Mouse (Mus musculus) urinary bladder, adult 18-20 months (tissue): ENCODE results near the gene Zfp72.
A peak's percentile ranks its signal among the peaks of the same experiment; 100 is the strongest.

Experiments used
- DNase-seq, 2 experiments: peaks; one replicate each; pipeline ENCODE4 v3.0.0; 2022; ENCODE audit warnings: low spot score in 2 of 2, mixed read lengths in 2 of 2

The Zfp72 gene

GRCm38 (mm10) chr13:74390371-74390990 is at the start of gene Zfp72:
Zfp72 (minus strand) TSS chr13:74390836.
- DNase-seq, result peak; percentile 37 to 53

DNA sequence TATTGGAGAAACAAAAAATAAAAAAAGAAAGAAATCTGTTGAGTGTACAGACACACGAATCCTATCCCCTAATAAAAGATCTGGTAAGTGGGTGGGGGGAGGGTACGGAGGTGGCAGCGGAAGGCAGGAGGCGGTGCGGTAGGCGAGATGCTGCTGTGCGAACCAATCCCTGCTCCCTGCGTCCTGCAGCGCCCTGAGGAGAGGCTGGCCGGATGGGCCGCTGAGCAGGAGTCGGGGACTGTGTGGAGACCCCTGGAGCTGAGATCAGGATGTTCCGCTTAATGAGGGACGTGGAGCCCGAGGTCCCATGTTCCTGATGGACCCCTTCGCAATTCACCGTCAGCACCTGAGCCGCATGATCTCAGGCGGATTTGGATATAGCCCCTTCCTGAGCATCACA is 49.3 kb upstream of the Zfp72 start:
- no peak for DNase-seq

- no peak for DNase-seq
Measured at GRCm38 (mm10) chr13:74399298-74399839, 8.7 kb upstream of the Zfp72 start, which contains the start of gene Ftl1-ps1. Ftl1-ps1 (plus strand) TSS chr13:74399694.

GRCm38 (mm10) chr13:74391156-74391555 is 520 bp upstream of the Zfp72 start:
- DNase-seq, result no peak

DNA sequence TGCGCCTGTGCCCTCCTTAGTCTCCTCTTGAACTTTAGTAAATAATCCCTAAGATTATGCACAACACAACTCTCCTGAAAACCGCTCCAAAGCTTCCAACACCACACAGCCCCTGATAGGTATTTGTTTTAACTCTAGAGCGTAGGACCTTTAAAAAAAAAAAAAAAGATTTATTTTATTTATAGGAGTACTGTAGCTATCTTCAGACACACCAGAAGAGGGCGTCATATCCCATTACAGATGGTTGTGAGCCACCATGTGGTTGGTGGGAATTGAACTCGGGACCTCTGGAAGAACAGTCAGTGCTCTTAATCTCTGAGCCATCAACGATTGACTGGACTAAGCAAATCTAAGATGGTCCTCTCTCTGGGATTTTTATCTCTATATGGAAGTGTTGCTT is 906 bp downstream of the Zfp72 start:
- no peak for DNase-seq

DNA sequence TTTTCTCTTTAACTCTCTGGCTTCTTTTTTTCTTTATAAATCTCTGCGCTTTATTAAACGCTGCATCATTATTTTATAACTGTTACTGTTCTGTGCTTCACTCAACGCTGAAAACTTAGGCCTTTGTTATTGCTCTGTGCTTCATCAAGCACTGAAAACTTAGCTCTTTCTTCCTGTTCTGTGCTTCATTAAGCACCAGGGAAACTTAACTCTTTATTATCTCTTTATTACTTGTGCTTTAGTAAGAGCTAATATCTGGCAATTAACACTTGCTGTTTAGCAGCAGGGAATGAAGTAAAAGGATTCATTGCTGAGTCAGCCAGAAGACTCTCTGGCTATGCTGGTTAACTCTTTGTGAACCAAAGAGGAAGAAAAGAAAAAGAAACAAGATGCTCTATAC is 8.3 kb downstream of the Zfp72 start:
- no peak for DNase-seq

DNA sequence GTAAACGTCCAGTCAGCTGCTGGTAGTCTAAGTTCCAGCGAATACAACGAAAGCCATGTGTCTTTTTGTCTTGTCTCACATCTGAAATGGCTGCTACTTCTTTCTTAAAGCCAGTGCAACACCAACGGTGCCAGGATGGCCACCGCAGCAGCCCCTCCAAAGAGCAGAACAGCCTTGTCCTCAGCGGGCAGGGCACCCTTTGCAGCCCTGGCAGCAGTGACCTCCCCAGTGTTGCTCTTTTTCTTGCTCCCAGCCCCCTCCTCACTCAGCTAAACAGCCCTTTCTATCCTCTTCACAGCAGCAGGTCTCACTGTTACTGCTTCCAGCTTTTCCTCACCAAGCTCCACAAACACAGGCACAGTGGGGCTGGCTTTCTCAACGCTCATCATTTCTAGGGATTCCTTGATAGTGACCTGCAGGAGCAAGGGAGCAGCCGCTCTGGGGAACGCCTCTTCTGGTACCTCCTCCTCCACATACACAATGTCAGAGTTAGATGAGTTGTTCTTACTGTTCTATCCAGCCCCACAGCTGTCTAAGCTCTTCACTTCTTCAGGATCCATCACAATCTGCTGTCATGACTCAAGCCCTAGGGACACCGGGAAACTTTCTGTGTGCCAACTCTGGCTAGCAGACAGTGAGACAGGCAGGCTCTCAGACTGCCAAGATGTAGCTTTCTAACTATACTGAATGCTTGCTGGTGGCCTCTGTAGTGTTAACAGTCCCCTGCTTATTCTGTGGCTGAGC is 8.9 kb downstream of the Zfp72 start:
- DNase-seq, result no peak

DNA sequence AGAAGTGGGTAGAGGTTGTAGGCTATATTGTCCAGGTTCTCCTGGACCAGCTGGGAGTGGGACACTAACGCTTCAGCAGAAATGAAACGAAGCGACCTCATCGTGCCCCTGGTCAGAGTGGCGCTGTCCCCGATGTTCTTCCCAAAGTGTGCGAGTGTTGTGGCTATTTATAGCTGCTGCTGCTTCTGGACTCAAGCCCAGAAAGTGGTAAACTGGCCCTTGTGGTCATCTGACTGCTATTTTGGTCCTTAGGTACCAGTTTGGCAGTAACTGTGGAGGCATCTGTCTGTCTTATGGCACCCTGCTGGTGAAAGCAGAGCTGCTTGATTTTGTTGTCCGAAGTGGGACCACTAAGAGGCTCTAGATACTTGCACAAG is 26.8 kb downstream of the Zfp72 start, which contains the start of gene Lrrc14b:
TSS of gene Lrrc14b (minus strand) at position 147 of the 377 bp plus-strand sequence.
- no peak for DNase-seq

DNA sequence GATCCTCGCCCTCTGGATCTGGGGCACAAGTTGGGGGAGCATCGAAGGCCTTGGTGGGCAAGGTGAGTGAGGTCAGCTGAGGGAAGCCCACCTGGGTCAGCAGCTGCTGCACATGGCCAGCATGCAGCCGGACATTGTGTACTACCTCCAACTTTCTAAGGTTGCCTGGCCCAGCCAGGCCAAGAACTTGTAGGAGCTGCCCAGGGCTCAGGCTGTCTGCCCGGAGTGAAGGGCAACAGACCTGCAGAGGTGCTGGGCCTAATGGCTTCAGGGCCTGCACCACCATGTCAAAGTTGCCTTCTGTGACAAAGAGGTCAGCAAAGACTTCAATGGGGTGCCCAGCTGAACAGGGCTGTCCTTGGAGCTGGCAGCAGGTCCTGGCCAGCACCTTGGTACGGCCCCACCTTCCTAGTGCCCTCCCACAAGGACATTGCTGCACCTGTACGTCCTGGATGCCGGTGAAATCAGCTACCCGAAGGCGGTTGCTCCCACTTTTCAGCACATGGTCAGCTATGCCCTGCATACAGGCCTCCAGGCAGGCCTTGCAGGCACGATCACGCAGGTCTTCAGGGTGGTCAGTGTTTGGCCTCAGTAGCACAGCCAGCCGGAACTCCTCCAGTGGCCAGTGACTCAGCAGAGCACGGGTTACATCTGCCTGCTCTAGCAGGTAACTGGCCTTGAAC is 27.3 kb downstream of the Zfp72 start:
- no peak for DNase-seq

DNA sequence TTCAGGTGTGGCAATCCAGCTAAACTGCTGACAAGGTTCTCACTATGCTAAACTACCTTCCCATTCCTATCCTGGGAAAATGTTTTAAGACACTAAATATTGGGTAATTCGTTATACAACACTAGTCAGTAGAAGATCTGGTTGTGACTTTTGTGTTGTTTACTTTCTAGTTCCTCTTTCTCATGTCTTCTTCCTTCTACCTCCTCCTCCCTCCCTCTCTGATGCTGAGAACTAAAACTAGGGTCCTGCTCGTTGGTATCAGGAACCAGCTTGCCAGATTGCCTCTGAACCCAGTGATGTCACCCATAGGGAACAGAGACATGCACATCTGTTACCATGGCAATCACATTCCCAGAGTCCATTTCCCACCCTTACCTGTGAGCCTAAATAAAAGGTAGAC is 28.4 kb downstream of the Zfp72 start:
- no peak for DNase-seq

GRCm38 (mm10) chr13:74356491-74356890 is 34.1 kb downstream of the Zfp72 start:
- no peak for DNase-seq

DNA sequence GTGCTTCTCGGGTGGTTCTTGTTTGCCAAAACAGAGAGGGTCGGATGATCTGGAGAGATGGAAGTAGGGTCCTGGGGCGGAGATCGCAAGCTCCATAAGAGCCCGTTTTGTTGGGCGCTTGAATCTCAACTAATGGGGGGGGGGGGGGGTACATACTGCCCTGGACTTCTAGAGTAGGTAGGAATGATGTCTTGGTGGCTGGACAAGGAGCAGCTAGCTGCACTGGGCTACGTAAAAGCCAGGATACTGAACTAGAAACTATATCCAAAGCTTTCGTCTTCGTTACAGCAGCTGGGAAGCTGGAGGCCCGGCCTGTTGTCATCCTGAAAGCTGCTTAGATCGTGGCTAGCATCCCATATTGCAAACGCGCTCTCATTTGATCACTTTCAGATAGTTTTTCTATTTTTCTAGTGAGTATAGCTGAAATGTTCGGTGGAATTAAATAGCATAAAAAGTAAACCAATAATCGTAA is 40.2 kb downstream of the Zfp72 start:
- no peak for DNase-seq

- DNase-seq, result peak; percentile 92 to 94
Measured at GRCm38 (mm10) chr13:74349566-74350434, 40.8 kb downstream of the Zfp72 start, which contains the start of the genes Sdha and Ccdc127. Sdha (minus strand) TSS chr13:74350280. Ccdc127 (plus strand) TSS chr13:74350309.

- no peak for DNase-seq
Measured at GRCm38 (mm10) chr13:74341036-74341435, 49.6 kb downstream of the Zfp72 start.

GRCm38 (mm10) chr13:74329321-74329720 is 61.3 kb downstream of the Zfp72 start:
- no peak for DNase-seq
